Mouse (Mus musculus) spleen, adult 2 months (tissue): ENCODE results near the gene Phf12. TPM values are rescaled to one million over a fixed set of nuclear protein-coding genes. Genes with fewer than 3 reads are reported as not detected.

Experiments
- DNase-seq, 2 experiments: peaks; one replicate each; pipeline versions ENCODE4 v3.0.0 to v3.0.0-alpha.2; 2012 to 2021; ENCODE audit warnings: low spot score in 2 of 2, low read depth in 1 of 2
- H3K27ac ChIP-seq: fragments of 200-500 bp; 2 replicates; pipeline ENCODE4 v1.5.1; 2012; ENCODE audit warnings: low read length, inconsistent platforms; ENCODE audit not compliant: insufficient read depth
- H3K27me3 ChIP-seq: fragments of 200-500 bp; 2 replicates; pipeline ENCODE4 v1.6.1; 2012; ENCODE audit warnings: mild to moderate bottlenecking, moderate library complexity, low read length, inconsistent platforms; ENCODE audit not compliant: control insufficient read depth, insufficient read depth
- H3K36me3 ChIP-seq: fragments of 200-500 bp; 2 replicates; pipeline ENCODE4 v1.6.1; 2012; ENCODE audit warnings: mild to moderate bottlenecking, low read length, inconsistent platforms; ENCODE audit not compliant: control insufficient read depth, insufficient read depth
- H3K4me1 ChIP-seq: fragments of 200-500 bp; 2 replicates; pipeline ENCODE4 v1.6.1; 2011; ENCODE audit warnings: inconsistent platforms; ENCODE audit not compliant: control insufficient read depth, insufficient read depth, insufficient read length
- H3K4me3 ChIP-seq: fragments of 200-500 bp; 2 replicates; pipeline ENCODE4 v1.5.1; 2011; ENCODE audit warnings: mild to moderate bottlenecking, inconsistent platforms; ENCODE audit not compliant: insufficient read depth, insufficient read length; ENCODE audit errors: extremely low read depth
- CTCF ChIP-seq: fragments of 200-500 bp; IDR thresholded peaks from 2 replicates; pipeline ENCODE4 v1.5.1; 2011; ENCODE audit warnings: mild to moderate bottlenecking, inconsistent platforms; ENCODE audit not compliant: insufficient read depth, insufficient read length, insufficient replicate concordance; ENCODE audit errors: extremely low read depth
- POLR2A ChIP-seq: fragments of 200-500 bp; IDR thresholded peaks from 2 replicates; pipeline ENCODE4 v1.6.1; 2011; ENCODE audit warnings: low read depth, low read length, inconsistent platforms
- WGBS: fragments of 180-500 bp; shearing (Covaris S2); methylation state at CpG from one replicate; pipeline ENCODE4 v1.1.7; 2018; 5-methylcytosine and 5-hydroxymethylcytosine counted together
- polyA plus RNA-seq: library from polyadenylated mRNA; depleted of rRNA; stranded (reverse); fragments of >200 nt; gene quantifications from 2 replicates; pipeline ENCODE4 v1.2.3, GENCODE M21; 2012; rRNA removed

The Phf12 gene
- polyA plus RNA-seq, 1 experiment: 65.4 TPM

GRCm38 (mm10) chr11:78071938-78072337 is 89.4 kb downstream of the Phf12 start:
- H3K4me3 ChIP-seq: no peak overlapping the region
- WGBS: 89% methylated on average over 5 of the region's 5 CpGs
- DNase-seq: no peak
- TF ChIP-seq POLR2A (no peak), CTCF (no peak)
- peaks cover 21% of the 10 kb centered on the region for H3K36me3 ChIP-seq
- peak overlapping the region; percentile 63; the same call in 1 of the 2 replicates for H3K27ac ChIP-seq
- no peaks in the 10 kb centered on the region for H3K4me1 ChIP-seq
- no peaks in the 10 kb centered on the region for H3K27me3 ChIP-seq

- WGBS: 54% methylated on average over 6 of the region's 6 CpGs
- TF ChIP-seq POLR2A: no peak
- no peak for TF ChIP-seq CTCF
- H3K4me3 ChIP-seq: peak overlapping the region; percentile 35
- H3K36me3 ChIP-seq: peaks cover 21% of the 10 kb centered on the region
- no peaks in the 10 kb centered on the region for H3K4me1 ChIP-seq
- no peaks in the 10 kb centered on the region for H3K27me3 ChIP-seq
- peak overlapping the region; percentile 63 for H3K27ac ChIP-seq
- no peak for DNase-seq
These were observed 90.0 kb downstream of the Phf12 start for GRCm38 (mm10) chr11:78072425-78073130.

- peaks cover 23% of the 10 kb centered on the region for H3K36me3 ChIP-seq
- H3K27ac ChIP-seq: peak overlapping the region; percentile 33; the same call in 1 of the 2 replicates
- TF ChIP-seq POLR2A (no peak), CTCF (no peak)
- no peak for DNase-seq
- no peaks in the 10 kb centered on the region for H3K4me1 ChIP-seq
- no peak overlapping the region for H3K4me3 ChIP-seq
- H3K27me3 ChIP-seq: no peaks in the 10 kb centered on the region
- WGBS: 92% methylated on average over 9 of the region's 9 CpGs
These were observed 91.2 kb downstream of the Phf12 start for GRCm38 (mm10) chr11:78073577-78074276.

- DNase-seq: no peak
- Histone ChIP-seq H3K27ac (0 out of 2 replicates have a peak overlapping the region, but pooled peaks have one; percentile 33), H3K4me3 (no peak overlapping the region), H3K36me3 (peaks cover 23% of the 10 kb centered on the region), H3K4me1 (no peaks in the 10 kb centered on the region), H3K27me3 (no peaks in the 10 kb centered on the region)
- TF ChIP-seq POLR2A (no peak), CTCF (no peak)
- WGBS: 85% methylated on average over 2 of the region's 2 CpGs
These were observed 91.7 kb downstream of the Phf12 start for GRCm38 (mm10) chr11:78074277-78074652.

GRCm38 (mm10) chr11:78074666-78075065 is 92.1 kb downstream of the Phf12 start:
- Histone ChIP-seq H3K27me3 (no peaks in the 10 kb centered on the region), H3K36me3 (peaks cover 23% of the 10 kb centered on the region), H3K4me1 (no peaks in the 10 kb centered on the region), H3K27ac (no peak overlapping the region; the same call in 1 of the 2 replicates), H3K4me3 (no peak overlapping the region; the same call in 1 of the 2 replicates)
- no peak for TF ChIP-seq POLR2A
- no peak for TF ChIP-seq CTCF
- 89% methylated on average over 4 of the region's 4 CpGs for WGBS
- no peak for DNase-seq

Other genes starting within 250 kb of the Phf12 start
- 52.3 and 54.5 TPM in 2 replicates for gene Myo18a, start 219.5 kb upstream of the Phf12 start, polyA plus RNA-seq
- gene Gm10277, start 195.0 kb upstream of the Phf12 start, polyA plus RNA-seq: not detected in 2 replicates
- gene Pipox, start 88.7 kb upstream of the Phf12 start, polyA plus RNA-seq: 0.27 and 0.56 TPM in 2 replicates
- gene Sez6, start 52.0 kb upstream of the Phf12 start, polyA plus RNA-seq: 0.02 TPM in 1 of 2 replicates, not detected in the other
- 3.1 and 3.9 TPM in 2 replicates for gene Dhrs13, start 49.5 kb downstream of the Phf12 start, polyA plus RNA-seq
- 36.6 and 39.1 TPM in 2 replicates for gene Flot2, start 55.2 kb downstream of the Phf12 start, polyA plus RNA-seq
- 21.4 and 27.0 TPM in 2 replicates for gene Eral1, start 97.6 kb downstream of the Phf12 start, polyA plus RNA-seq
- 12.5 and 15.2 TPM in 2 replicates for gene Fam222b, start 111.9 kb downstream of the Phf12 start, polyA plus RNA-seq
- gene Traf4, start 182.8 kb downstream of the Phf12 start, polyA plus RNA-seq: 43.4 and 54.3 TPM in 2 replicates
- gene Nek8, start 193.9 kb downstream of the Phf12 start, polyA plus RNA-seq: 17.6 and 20.4 TPM in 2 replicates
- 10.4 and 16.9 TPM in 2 replicates for gene Tlcd1, start 194.0 kb downstream of the Phf12 start, polyA plus RNA-seq
- 126 and 169 TPM in 2 replicates for gene Rpl23a, start 200.8 kb downstream of the Phf12 start, polyA plus RNA-seq
- 10.8 and 15.6 TPM in 2 replicates for gene Rab34, start 205.7 kb downstream of the Phf12 start, polyA plus RNA-seq
- 0.19 and 0.20 TPM in 2 replicates for gene Proca1, start 210.6 kb downstream of the Phf12 start, polyA plus RNA-seq